Mouse (Mus musculus) spleen, adult 2 months (tissue): Measurements from ENCODE around the gene Prss41.

ENCODE experiments used
- CTCF ChIP-seq: fragments of 200-500 bp; IDR thresholded peaks from 2 replicates; pipeline ENCODE4 v1.5.1; 2011; ENCODE audit warnings: mild to moderate bottlenecking, inconsistent platforms; ENCODE audit not compliant: insufficient read depth, insufficient read length, insufficient replicate concordance; ENCODE audit errors: extremely low read depth
- POLR2A ChIP-seq: fragments of 200-500 bp; IDR thresholded peaks from 2 replicates; pipeline ENCODE4 v1.6.1; 2011; ENCODE audit warnings: low read depth, low read length, inconsistent platforms

DNA sequence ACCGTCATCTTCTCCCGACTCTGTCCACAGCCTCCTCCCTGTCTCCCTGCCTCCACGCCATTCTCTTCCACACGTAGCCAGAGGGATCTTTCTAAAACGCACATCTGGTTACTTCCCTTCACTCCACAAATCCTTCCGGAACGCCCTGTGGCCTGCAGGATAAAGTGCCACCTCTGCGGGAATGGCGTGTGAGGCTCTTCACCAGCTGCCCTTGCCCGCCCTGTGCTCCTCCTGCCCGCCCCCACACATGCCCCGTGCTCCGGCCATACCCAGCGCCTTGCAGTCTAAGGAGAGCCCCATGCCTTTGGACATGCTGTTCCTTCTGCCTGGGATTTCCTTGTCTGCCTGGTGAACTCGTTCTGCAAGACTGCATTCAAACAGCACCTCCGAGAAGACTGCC, 21.0 kb downstream of the Prss41 start:
- no peak for TF ChIP-seq CTCF
- no peak for TF ChIP-seq POLR2A
